Mouse (Mus musculus) cerebellum, adult 2 months (tissue): ENCODE measurements around the gene Rassf2. TPM values are rescaled to one million over a fixed set of nuclear protein-coding genes. Genes with fewer than 3 reads are reported as not detected.

ENCODE experiments used
- DNase-seq, 2 experiments: peaks; one replicate each; pipeline ENCODE4 v3.0.0; 2021
- H3K27ac ChIP-seq: fragments of 200-500 bp; 2 replicates; pipeline ENCODE4 v1.5.1; 2012; ENCODE audit warnings: low read length, control low read depth, inconsistent platforms; ENCODE audit not compliant: insufficient read depth
- H3K27me3 ChIP-seq: fragments of 200-500 bp; 2 replicates; pipeline ENCODE4 v1.6.1; 2012; ENCODE audit warnings: inconsistent platforms, mild to moderate bottlenecking, low read length, moderate library complexity; ENCODE audit not compliant: control insufficient read depth, insufficient read depth
- H3K4me1 ChIP-seq: fragments of 200-500 bp; 2 replicates; pipeline ENCODE4 v1.6.1; 2011; ENCODE audit warnings: low read length; ENCODE audit not compliant: control insufficient read depth, insufficient read depth
- H3K4me3 ChIP-seq: fragments of 200-500 bp; replicated peaks from 2 replicates; pipeline ENCODE3; 2011; ENCODE audit warnings: mild to moderate bottlenecking, low read depth, low read length, control low read depth; ENCODE audit not compliant: insufficient read depth
- CTCF ChIP-seq: fragments of 200-500 bp; IDR thresholded peaks from 2 replicates; pipeline ENCODE4 v1.5.1; 2011; ENCODE audit warnings: low read depth, mild to moderate bottlenecking, control low read depth, low read length, moderate library complexity, borderline replicate concordance; ENCODE audit not compliant: insufficient read depth
- POLR2A ChIP-seq: fragments of 200-500 bp; IDR thresholded peaks from 2 replicates; pipeline ENCODE4 v1.6.1; 2011; ENCODE audit warnings: low read length, control low read depth, borderline replicate concordance; ENCODE audit not compliant: insufficient read depth
- WGBS: fragments of 180-500 bp; shearing (Covaris S2); methylation state at CpG from one replicate; pipeline ENCODE4 v1.1.7; 2018; 5-methylcytosine and 5-hydroxymethylcytosine counted together
- polyA plus RNA-seq: library from polyadenylated mRNA; depleted of rRNA; stranded (reverse); fragments of >200 nt; gene quantifications from 2 replicates; pipeline ENCODE4 v1.2.3, GENCODE M21; 2012; rRNA removed

Gene Rassf2
- polyA plus RNA-seq, result 35.8 and 44.7 TPM in 2 replicates

- peak within 1 kb of the TSS; percentile 32; the same call in 1 of the 2 replicates for H3K27ac ChIP-seq
- TF ChIP-seq CTCF, result no peak
- TF ChIP-seq POLR2A, result no peak
- under 1% methylated on average over 44 of the region's 48 CpGs for WGBS
- no peaks in the 10 kb centered on the region for H3K4me1 ChIP-seq
- peak; percentile 60 to 65 for DNase-seq
- H3K27me3 ChIP-seq, result no peaks in the 10 kb centered on the region
- H3K4me3 ChIP-seq, result peak within 1 kb of the TSS; percentile 67
Observed at GRCm38 (mm10) chr2:132029646-132030417, at the start of gene Rassf2. Rassf2 (minus strand) TSS chr2:132030258.

GRCm38 (mm10) chr2:132079139-132079538 lies 49.1 kb upstream of the Rassf2 start:
- 55% methylated on average over 5 of the region's 5 CpGs for WGBS

GRCm38 (mm10) chr2:132073052-132073451 lies 43.0 kb upstream of the Rassf2 start:
- no peaks in the 10 kb centered on the region for H3K4me1 ChIP-seq
- DNase-seq, result no peak
- no peak overlapping the region for H3K4me3 ChIP-seq
- TF ChIP-seq CTCF, result no peak
- TF ChIP-seq POLR2A, result no peak
- no peak overlapping the region for H3K27ac ChIP-seq
- 81% methylated on average over 3 of the region's 3 CpGs for WGBS
- H3K27me3 ChIP-seq, result no peaks in the 10 kb centered on the region

More at GRCm38 (mm10) chr2:132079139-132079538, 49.1 kb upstream of the Rassf2 start:
- Histone ChIP-seq H3K4me3 (no peak overlapping the region), H3K4me1 (no peaks in the 10 kb centered on the region), H3K27me3 (no peaks in the 10 kb centered on the region), H3K27ac (no peak overlapping the region)
- TF ChIP-seq POLR2A, result no peak
- no peak for TF ChIP-seq CTCF
- no peak for DNase-seq

GRCm38 (mm10) chr2:132069985-132070735 lies 40.1 kb upstream of the Rassf2 start:
- 94% methylated on average over 10 of the region's 10 CpGs for WGBS

GRCm38 (mm10) chr2:132064185-132064831 lies 34.2 kb upstream of the Rassf2 start:
- WGBS, result 22% methylated on average over 11 of the region's 11 CpGs
- no peaks in the 10 kb centered on the region for H3K27me3 ChIP-seq
- H3K4me1 ChIP-seq, result peaks cover 7% of the 10 kb centered on the region
- H3K27ac ChIP-seq, result no peak overlapping the region
- peak; percentile 29 to 40 for DNase-seq
- no peak overlapping the region for H3K4me3 ChIP-seq
- TF ChIP-seq CTCF (peak; percentile 54; the same call in 1 of the 2 replicates), POLR2A (no peak)

More at GRCm38 (mm10) chr2:132069985-132070735, 40.1 kb upstream of the Rassf2 start:
- Histone ChIP-seq H3K27me3 (no peaks in the 10 kb centered on the region), H3K4me1 (no peaks in the 10 kb centered on the region), H3K27ac (no peak overlapping the region), H3K4me3 (no peak overlapping the region)
- DNase-seq, result no peak
- TF ChIP-seq POLR2A, result no peak
- no peak for TF ChIP-seq CTCF

- 94% methylated on average over 3 of the region's 3 CpGs for WGBS
- Histone ChIP-seq H3K27ac (no peak overlapping the region), H3K27me3 (no peaks in the 10 kb centered on the region), H3K4me1 (peaks cover 7% of the 10 kb centered on the region), H3K4me3 (no peak overlapping the region)
- TF ChIP-seq POLR2A, result no peak
- no peak for TF ChIP-seq CTCF
- no peak for DNase-seq
Observed at GRCm38 (mm10) chr2:132063776-132064175, 33.7 kb upstream of the Rassf2 start.

GRCm38 (mm10) chr2:132061884-132062283 lies 31.8 kb upstream of the Rassf2 start:
- Histone ChIP-seq H3K4me3 (no peak overlapping the region), H3K4me1 (peaks cover 7% of the 10 kb centered on the region), H3K27ac (no peak overlapping the region), H3K27me3 (no peaks in the 10 kb centered on the region)
- WGBS, result 90% methylated on average over 11 of the region's 11 CpGs
- TF ChIP-seq POLR2A (no peak), CTCF (no peak)
- no peak for DNase-seq
